Mouse (Mus musculus) midbrain, embryonic 11.5 days (tissue): ENCODE data around the gene Naa38. TPM values are rescaled to one million over a fixed set of nuclear protein-coding genes. Genes with fewer than 3 reads are reported as not detected.

ENCODE experiments used
- ATAC-seq: fragments of 200-750 bp; cut with Nextera tagmentation; 2 replicates; pipeline ENCODE4 v1.8.0; 2017; ENCODE audit warnings: moderate TSS enrichment, moderate library complexity; ENCODE audit not compliant: low FRiP score
- DNase-seq: peaks from one replicate; pipeline ENCODE4 v3.0.0; 2015; ENCODE audit warnings: low spot score; ENCODE audit errors: missing footprints
- H3K27ac ChIP-seq: fragments of 300-500 bp; sonication (generic); 2 replicates; pipeline ENCODE4 v1.5.1; 2014; ENCODE audit warnings: low read depth, low read length
- H3K27me3 ChIP-seq: fragments of 300-500 bp; sonication (generic); 2 replicates; pipeline ENCODE4 v1.6.1; 2014; ENCODE audit warnings: mild to moderate bottlenecking, low read length, moderate library complexity, mixed read lengths; ENCODE audit not compliant: control insufficient read depth, insufficient read depth
- H3K36me3 ChIP-seq: fragments of 300-500 bp; sonication (generic); 2 replicates; pipeline ENCODE4 v1.6.1; 2014; ENCODE audit warnings: mild to moderate bottlenecking, low read length, moderate library complexity, mixed read lengths; ENCODE audit not compliant: control insufficient read depth, insufficient read depth
- H3K4me1 ChIP-seq: fragments of 300-500 bp; sonication (generic); 2 replicates; pipeline ENCODE4 v1.6.1; 2014; ENCODE audit warnings: low read length; ENCODE audit not compliant: control insufficient read depth, insufficient read depth
- H3K4me2 ChIP-seq: fragments of 300-500 bp; sonication (generic); 2 replicates; pipeline ENCODE4 v1.6.1; 2014; ENCODE audit warnings: mild to moderate bottlenecking, moderate library complexity
- H3K4me3 ChIP-seq: fragments of 300-500 bp; sonication (generic); 2 replicates; pipeline ENCODE4 v1.5.1; 2014; ENCODE audit warnings: low read depth, low read length
- H3K9ac ChIP-seq: fragments of 300-500 bp; sonication (generic); 2 replicates; pipeline ENCODE4 v1.6.1; 2014; ENCODE audit warnings: low read length
- H3K9me3 ChIP-seq: fragments of 300-500 bp; sonication (generic); 2 replicates; pipeline ENCODE4 v1.6.1; 2016; ENCODE audit warnings: low read length; ENCODE audit not compliant: control insufficient read depth
- WGBS: fragments of 180-500 bp; shearing (Covaris S2); extraction: QIAGEN DNeasy Blood & Tissue Kit; methylation state at CpG from one replicate; pipeline ENCODE4 v1.1.7; 2014; 5-methylcytosine and 5-hydroxymethylcytosine counted together
- polyA plus RNA-seq: library from polyadenylated mRNA; unstranded; fragments of >200 nt; fragmentation: Nextera tagmentation; extraction: Ambion mirVana; gene quantifications from 2 replicates; pipeline ENCODE4 v1.2.1, GENCODE M21; 2014

Gene Naa38
- polyA plus RNA-seq, 1 experiment from 2014 or later: 130 TPM

- Histone ChIP-seq H3K9me3 (no peaks in the 10 kb centered on the region), H3K27me3 (peaks cover 13% of the 10 kb centered on the region), H3K36me3 (peaks cover 57% of the 10 kb centered on the region), H3K4me3 (no peak overlapping the region), H3K4me2 (no peak overlapping the region), H3K4me1 (peaks cover 18% of the 10 kb centered on the region), H3K27ac (no peak overlapping the region), H3K9ac (no peak overlapping the region)
- ATAC-seq (no peak), DNase-seq (no peak)
- WGBS: 91% methylated on average over 38 of the region's 38 CpGs
Observed at GRCm38 (mm10) chr11:69403691-69404594, 8.7 kb downstream of the Naa38 start.

GRCm38 (mm10) chr11:69404595-69405396, 9.5 kb downstream of the Naa38 start:
- ATAC-seq: no peak
- H3K27ac ChIP-seq: no peak overlapping the region

GRCm38 (mm10) chr11:69405397-69406200, 10.3 kb downstream of the Naa38 start:
- Histone ChIP-seq H3K9me3 (no peaks in the 10 kb centered on the region), H3K4me2 (no peak overlapping the region), H3K27ac (no peak overlapping the region), H3K4me1 (peaks cover 9% of the 10 kb centered on the region), H3K36me3 (peaks cover 46% of the 10 kb centered on the region), H3K4me3 (no peak overlapping the region), H3K9ac (no peak overlapping the region), H3K27me3 (peaks cover 2% of the 10 kb centered on the region; the same call in 1 of the 2 replicates)
- no peak for ATAC-seq
- no peak for DNase-seq
- 92% methylated on average over 24 of the region's 24 CpGs for WGBS

More at GRCm38 (mm10) chr11:69404595-69405396, 9.5 kb downstream of the Naa38 start:
- H3K9ac ChIP-seq: no peak overlapping the region
- no peak overlapping the region for H3K4me3 ChIP-seq
- DNase-seq: no peak
- H3K4me1 ChIP-seq: peaks cover 15% of the 10 kb centered on the region
- no peaks in the 10 kb centered on the region for H3K9me3 ChIP-seq
- 95% methylated on average over 21 of the region's 24 CpGs for WGBS
- H3K36me3 ChIP-seq: peaks cover 54% of the 10 kb centered on the region
- H3K4me2 ChIP-seq: no peak overlapping the region
- peaks cover 10% of the 10 kb centered on the region for H3K27me3 ChIP-seq

- Histone ChIP-seq H3K27me3 (no peaks in the 10 kb centered on the region), H3K4me2 (no peak overlapping the region), H3K9me3 (no peaks in the 10 kb centered on the region), H3K4me1 (peaks cover 9% of the 10 kb centered on the region), H3K27ac (no peak overlapping the region), H3K36me3 (peaks cover 39% of the 10 kb centered on the region), H3K4me3 (no peak overlapping the region), H3K9ac (no peak overlapping the region)
- ATAC-seq: no peak
- no peak for DNase-seq
- WGBS: 91% methylated on average over 19 of the region's 19 CpGs
Observed at GRCm38 (mm10) chr11:69406282-69406681, 11.0 kb downstream of the Naa38 start.

- Histone ChIP-seq H3K4me3 (no peak overlapping the region), H3K9ac (no peak overlapping the region), H3K27me3 (no peaks in the 10 kb centered on the region), H3K4me2 (no peak overlapping the region), H3K27ac (no peak overlapping the region), H3K9me3 (no peaks in the 10 kb centered on the region), H3K36me3 (peaks cover 36% of the 10 kb centered on the region), H3K4me1 (peaks cover 15% of the 10 kb centered on the region)
- WGBS: 91% methylated on average over 16 of the region's 16 CpGs
- no peak for DNase-seq
- ATAC-seq: no peak
Observed at GRCm38 (mm10) chr11:69406867-69407723, 11.8 kb downstream of the Naa38 start.

- Histone ChIP-seq H3K4me3 (no peak overlapping the region), H3K27me3 (no peaks in the 10 kb centered on the region), H3K36me3 (peaks cover 34% of the 10 kb centered on the region), H3K4me2 (no peak overlapping the region), H3K27ac (no peak overlapping the region), H3K9me3 (no peaks in the 10 kb centered on the region), H3K4me1 (peaks cover 21% of the 10 kb centered on the region), H3K9ac (0 out of 2 replicates have a peak overlapping the region, but pooled peaks have one; percentile 33)
- DNase-seq (no peak), ATAC-seq (no peak)
- WGBS: 89% methylated on average over 4 of the region's 4 CpGs
Observed at GRCm38 (mm10) chr11:69407724-69408004, 12.4 kb downstream of the Naa38 start.

GRCm38 (mm10) chr11:69408541-69409377, 13.5 kb downstream of the Naa38 start:
- H3K27ac ChIP-seq: peak overlapping the region; percentile 95
- no peaks in the 10 kb centered on the region for H3K9me3 ChIP-seq
- ATAC-seq: peak; percentile 73
- peak overlapping the region; percentile 75 for H3K4me3 ChIP-seq
- H3K4me2 ChIP-seq: peak overlapping the region; percentile 91
- WGBS: 0% methylated on average over 33 of the region's 33 CpGs
- H3K36me3 ChIP-seq: peaks cover 31% of the 10 kb centered on the region
- DNase-seq: peak; percentile 97
- H3K4me1 ChIP-seq: peaks cover 32% of the 10 kb centered on the region
- no peaks in the 10 kb centered on the region for H3K27me3 ChIP-seq
- peak overlapping the region; percentile 90 for H3K9ac ChIP-seq
